Mouse (Mus musculus): ENCODE data around the gene Has1.
A peak's percentile ranks its signal among the peaks of the same experiment; 100 is the strongest.

Gene Has1

DNA sequence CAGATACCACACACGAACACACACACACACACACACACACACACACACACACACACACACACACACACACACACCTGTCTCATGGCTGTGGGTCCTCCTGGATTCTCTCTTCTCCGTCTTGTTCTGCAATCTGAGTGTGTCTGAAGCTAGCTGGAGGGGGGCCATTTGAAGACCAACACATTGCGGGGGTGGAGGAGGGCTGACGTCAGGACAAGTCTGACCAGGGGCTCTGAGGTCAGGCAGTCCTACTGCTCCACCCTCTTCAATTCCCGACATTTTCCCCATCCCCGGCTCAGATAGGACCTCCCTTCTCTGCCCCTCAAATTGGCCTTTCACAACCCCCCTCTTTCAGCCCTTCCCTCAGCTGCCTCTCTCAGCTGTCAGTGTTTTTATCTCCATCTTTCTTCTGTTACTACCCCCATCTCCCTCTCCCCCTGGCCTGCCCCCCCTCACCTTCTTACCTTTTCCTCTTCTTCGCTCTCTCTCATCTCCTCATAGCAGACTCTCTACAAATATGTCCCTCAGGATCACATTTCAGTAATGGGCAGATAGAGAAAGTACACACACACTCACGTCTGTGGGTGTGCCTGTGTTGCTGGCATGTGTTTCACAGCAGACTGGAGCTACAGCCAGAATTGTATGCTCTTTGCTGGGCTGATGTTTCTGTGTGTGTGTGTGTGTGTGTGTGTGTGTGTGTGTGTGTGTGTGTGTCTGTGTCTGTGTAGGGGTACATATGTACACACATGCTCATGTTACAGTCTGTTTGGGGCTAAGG, at the start of gene Has1:
TSS of gene Has1 (minus strand) at position 142 of the 775 bp plus-strand sequence.
- no peak for DNase-seq (ENCODE audit: low read depth, low spot score)

DNA sequence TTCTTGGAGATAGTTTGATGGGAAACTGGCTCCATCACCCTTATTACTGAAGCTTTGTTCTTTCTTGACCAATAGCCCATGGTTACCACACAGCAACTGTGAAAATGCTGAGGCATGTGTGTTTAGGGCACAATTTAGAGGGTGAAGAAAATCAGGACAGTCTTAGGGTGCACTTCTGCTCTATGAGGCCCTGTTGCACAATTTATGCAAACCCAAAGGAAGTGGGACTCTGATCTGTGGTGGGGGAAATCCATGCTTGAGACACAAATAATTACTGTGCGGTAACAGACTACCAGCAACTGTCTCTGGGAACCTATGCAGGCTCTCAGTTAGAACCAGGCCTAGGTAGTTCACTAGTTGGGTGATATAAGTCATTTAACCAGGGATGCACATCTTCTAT, 45.8 kb upstream of the Has1 start:
- no peak for DNase-seq (ENCODE audit: low read depth, low spot score)

DNA sequence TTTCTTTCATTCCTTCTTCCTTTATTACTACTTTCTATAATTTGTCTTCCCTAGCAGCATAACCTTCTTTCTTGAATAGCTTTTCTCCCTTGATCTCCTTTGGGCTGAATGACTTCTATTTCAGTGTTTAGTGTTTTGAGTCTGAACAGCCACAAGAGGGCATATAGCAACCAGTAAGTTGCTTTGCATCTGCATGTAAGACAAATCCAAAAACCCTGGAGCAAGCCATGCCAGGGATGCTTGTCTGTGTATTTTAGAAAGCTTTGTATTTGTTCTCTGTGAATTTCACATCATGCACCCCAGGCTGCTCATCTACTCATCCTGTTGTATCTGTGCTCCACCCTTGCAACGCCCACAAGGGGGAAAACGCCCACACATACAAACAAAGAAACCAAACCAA, 44.3 kb upstream of the Has1 start:
- no peak for DNase-seq (ENCODE audit: low read depth, low spot score)

DNA sequence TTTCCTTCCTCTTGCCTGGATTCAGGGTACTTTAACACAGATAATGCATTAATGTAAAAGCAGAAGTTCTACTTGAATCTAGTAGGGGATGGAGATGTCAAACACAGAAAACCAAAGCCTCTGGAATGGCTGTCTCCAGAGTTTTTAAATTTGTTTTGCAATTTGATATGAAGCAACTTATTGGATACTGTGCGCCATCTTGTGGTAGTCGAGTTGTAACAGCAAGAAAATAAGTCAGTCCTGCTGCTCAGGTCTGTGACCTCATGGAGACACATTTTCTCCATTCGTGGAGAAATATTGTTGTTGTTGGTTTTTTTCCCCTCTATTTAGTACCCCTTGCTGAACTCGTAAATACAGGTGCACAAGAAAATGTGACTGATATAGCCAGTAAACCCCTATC, 41.0 kb upstream of the Has1 start:
- peak; percentile 42 for DNase-seq (ENCODE audit: low read depth, low spot score)

DNA sequence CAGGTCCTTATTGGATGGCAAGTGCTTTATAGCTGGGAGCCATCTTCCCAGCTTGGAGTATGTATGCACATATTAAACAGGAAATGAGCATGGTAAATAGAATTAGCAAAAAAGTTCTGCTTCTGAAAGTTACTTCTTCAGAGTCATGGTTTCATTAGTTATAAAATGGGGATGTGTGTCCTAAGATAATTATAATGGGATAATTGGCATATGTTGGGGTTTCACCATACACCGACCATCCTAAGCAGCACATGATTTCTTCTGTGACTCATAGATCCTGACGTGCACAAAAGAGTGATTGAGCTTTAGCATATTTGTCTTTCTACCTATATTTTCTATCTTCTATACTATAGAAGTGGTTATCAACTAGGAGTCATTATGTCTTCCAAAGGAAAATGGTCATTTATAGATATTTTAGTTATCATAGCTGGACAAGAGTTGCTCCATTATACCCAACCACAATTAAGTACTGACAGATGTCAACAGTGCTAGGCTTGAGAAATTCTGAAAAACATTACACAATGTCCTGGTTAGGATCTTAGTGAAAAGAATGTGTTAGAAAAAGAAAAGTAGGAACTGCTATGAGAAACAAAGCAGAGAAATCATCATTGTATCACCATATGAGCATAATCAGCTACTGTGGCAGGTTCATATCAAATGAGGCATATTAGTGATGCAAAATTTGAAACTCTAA, 34.9 kb upstream of the Has1 start:
- no peak for DNase-seq (ENCODE audit: low read depth, low spot score)

DNA sequence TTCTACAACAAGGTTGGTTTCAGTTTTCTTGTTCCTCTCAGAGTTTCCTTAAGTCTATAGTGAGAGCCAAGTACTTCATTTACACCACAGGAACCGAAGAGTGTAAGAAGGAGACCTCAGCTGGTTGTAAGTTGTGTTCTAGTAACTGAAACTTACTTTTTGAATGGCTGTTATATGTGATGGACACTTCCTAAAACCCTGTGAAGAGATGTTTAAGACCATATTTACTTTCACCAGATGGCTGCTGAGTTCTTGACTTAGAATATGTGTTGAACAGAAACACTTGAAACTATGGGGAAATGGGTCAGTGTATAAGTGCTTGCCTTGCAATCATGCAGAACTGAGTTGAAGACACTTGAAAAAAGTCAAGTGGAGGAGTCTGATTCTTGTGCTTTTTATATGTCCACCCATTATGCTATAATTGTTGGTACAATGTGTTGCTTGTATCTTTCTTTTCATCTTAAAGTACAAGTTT, 32.8 kb upstream of the Has1 start, which contains the start of the genes Fpr2 and Fpr3:
TSS of gene Fpr2 (plus strand) at position 51 of the 475 bp plus-strand sequence.
TSS of gene Fpr3 (plus strand) at position 79 of the 475 bp plus-strand sequence.
- DNase-seq (ENCODE audit: low read depth, low spot score), result no peak

DNA sequence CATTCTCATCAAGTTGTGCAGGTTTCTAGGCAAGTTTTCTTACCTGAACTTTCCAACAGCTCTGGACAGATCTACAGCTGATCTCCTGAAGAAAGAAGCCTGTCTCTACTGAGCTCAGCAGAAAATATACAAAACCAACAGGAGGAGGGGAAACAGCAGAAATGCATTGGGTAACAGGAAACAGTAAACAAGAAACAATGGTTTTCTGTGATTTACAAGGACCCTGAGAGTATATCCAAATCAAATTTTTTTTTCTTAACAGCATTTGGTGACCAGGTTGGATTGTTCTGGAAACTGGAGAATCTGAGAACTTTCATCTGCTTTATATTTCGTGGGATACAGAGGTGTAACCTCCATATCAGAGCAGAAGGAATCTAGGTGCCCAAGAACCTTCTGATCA, 28.8 kb upstream of the Has1 start, which contains the start of gene Fpr1:
TSS of gene Fpr1 (minus strand) at position 101 of the 400 bp plus-strand sequence.
- DNase-seq (ENCODE audit: low read depth, low spot score), result no peak

DNA sequence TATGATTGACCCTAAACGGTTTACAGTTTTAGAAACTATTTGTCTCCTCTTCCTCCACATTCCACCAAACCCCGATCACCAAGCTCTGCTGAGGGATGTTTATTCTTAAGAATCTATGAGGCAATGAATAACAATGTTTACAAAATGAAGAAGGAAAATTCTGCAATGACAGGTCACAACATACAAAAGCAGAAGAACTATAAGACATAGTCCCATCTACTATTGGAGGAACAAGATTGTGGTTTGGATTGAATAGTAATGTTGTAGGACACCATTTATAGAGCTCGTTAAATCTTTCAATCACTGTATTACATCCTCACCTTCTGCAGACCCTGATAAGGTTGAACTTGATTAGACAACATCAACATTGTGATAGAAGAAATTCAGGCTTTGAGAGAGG, 27.7 kb upstream of the Has1 start:
- DNase-seq (ENCODE audit: low read depth, low spot score), result no peak

DNA sequence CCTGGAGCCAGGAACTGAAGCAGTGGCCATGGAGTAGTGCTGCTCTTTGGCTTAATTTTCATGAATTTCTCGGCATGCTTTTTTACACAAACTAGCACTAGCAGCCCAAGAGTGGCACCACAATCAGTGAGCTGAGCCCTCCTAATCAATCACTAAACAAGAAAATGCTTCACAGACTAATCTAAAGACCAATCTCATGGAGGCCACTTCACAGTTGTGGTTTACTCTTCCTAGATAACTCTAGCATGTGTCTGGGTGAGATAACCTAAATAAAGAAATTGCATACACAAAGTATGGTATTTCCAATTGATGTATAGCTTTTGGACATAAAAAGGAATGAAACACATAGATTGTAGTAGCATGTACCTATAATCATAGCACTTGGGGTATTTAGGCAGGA, 24.3 kb upstream of the Has1 start:
- no peak for DNase-seq (ENCODE audit: low read depth, low spot score)

DNA sequence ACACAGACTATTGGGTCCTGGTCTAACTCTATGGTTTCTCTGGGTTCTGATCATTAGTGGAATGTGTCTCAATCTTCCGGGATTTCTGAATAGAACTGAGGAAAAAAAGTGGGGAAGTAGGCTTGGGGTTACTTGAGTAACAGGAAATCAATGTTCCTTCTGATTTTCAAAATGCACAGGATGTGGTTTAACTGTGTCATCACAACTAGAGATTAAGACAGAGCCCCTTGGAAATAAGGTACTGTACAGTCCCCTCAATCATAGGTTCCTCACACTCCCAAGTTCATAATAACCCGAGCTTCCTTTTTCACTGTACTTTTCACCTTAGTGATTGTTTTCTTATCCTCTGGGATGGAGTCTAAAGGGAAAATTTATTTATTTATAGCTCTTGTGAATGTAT, 16.7 kb upstream of the Has1 start:
- no peak for DNase-seq (ENCODE audit: low read depth, low spot score)

DNA sequence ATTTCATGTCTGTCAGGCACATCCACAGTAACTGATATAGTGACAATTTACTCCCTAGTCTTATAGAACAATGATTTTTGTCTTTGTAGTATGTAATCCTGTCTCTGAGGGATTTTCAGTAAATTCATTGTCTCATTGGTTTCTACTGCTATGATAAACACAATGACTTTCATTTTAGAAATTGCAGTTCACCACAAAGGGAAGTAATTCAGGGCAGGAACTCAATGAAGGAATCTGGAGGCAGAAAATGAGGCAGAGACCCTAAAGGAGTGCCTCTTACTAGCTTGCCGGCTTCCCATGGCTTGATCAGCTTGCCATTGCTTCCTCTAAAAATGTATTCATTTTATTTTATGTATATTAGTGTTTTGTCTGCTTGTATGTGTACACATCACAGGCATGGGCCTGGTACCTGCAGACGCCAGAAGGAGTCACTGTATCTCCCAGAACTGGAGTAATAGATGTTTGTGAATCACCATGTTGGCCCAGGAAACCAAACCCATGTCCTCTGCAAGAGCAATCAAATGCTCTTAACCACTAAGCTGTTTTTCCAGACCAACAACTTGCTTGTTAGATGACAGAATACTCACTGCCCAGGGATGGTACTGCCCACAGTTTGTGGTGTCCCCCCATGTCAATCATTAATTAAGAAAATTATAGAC, 16.0 kb upstream of the Has1 start:
- DNase-seq (ENCODE audit: low read depth, low spot score), result no peak

DNA sequence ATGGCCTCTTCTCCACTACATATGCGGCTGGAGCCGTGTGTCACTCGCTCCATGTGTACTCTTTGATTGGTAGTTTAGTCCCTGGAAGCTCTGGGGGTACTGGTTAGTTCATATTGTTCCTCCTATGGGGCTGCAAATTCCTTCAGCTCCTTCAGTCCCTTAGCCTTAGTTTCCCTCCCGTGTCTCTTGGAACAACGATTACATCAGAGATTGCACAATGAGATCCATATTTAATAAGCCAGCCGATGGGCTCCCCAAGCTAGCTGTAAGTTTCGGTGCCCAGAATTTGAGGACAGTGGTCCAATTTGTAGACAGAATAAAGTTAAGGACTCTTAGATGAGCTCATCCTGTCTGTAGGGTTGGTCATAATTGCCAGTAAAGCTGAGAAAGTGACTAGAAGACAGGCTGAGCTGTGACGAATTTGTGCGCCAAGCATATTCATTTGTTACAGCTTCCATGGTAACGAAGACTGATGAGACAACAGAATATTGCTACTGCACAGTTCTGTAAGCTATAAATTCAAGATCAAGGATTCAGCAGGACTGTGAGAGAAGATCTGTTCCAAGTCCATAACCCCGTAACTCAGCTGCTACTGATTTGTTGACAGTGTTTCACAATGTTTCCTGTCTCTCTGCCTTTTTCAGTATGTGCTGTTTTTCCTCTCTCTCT, 11.9 kb upstream of the Has1 start:
- DNase-seq (ENCODE audit: low read depth, low spot score), result no peak

DNA sequence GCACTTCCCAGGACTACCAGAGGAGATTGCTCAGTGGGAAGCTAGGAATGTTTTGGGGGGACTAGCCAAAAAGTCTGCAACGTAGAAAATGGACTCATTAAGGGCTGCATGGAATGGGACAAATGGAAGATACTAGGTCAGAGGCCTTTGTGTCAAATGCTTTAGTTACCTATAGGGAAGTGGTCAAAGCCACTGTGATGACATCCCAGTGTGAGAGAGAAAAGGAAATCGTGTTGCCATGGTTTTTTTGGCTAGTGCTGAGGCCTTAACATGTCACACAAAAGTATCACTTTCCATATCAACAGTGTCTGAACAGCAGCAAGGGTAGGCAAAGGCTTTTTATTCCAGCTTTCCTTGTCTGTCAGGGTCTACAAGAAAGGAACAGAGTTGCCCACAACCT, 10.2 kb upstream of the Has1 start:
- no peak for DNase-seq (ENCODE audit: low read depth, low spot score)

DNA sequence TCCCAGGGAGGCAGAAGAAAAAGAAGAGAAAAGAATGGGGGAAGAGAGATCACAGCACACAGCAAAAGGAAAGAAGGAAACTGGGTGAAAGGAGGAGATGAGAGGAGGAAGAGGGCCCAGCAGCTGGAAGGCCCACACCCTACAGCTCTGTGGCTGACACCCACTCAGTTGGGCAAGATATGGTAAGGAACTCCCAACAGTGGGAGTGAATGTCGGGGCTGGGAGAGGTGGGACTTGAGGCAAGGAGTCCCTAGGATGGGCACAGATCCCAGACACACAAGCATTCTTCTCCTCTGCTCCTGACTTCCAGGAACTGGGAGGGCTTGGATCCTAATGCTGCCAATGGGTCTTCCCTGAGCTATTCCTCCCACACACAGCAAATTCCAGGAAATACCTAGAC, 7.4 kb upstream of the Has1 start:
- no peak for DNase-seq (ENCODE audit: low read depth, low spot score)

DNA sequence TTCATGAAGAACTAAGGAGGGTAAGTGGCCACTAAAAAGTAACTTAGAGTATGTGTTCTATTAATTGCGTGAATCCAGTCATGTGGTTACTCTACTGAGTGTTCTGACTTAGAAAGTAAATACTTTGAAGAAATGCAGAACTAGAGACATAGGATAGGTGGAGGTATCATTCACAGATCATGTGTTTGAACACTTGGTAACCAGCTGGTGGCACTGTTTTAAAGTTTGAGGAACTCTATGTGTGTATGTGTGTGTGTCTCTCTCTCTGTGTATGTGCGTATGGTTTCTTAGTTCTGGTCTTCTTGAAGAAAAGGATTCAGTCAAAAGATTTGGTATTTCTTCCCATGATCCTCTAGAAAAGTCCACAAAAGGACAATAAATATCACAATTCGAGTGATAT, 5.1 kb upstream of the Has1 start:
- no peak for DNase-seq (ENCODE audit: low read depth, low spot score)

DNA sequence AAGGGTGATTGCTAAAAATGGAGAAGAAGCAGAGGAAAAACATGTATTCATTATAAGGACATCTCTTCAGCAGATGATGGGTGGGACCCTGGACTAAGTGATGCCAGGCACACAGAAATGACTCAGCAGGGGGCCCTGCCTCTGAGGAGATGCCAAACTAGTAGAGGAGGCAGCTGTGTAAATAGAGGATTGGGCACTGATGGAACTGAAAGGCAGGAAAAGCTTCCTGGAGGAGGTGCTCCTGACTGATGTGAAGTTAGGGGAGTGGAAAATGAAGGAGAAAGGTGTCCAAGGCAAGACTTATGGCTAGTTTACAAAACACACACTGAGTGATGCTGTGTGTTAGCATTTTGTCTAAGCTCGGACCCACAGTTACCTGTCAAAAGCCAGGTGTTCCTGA, 2.4 kb upstream of the Has1 start:
- DNase-seq (ENCODE audit: low read depth, low spot score), result no peak

DNA sequence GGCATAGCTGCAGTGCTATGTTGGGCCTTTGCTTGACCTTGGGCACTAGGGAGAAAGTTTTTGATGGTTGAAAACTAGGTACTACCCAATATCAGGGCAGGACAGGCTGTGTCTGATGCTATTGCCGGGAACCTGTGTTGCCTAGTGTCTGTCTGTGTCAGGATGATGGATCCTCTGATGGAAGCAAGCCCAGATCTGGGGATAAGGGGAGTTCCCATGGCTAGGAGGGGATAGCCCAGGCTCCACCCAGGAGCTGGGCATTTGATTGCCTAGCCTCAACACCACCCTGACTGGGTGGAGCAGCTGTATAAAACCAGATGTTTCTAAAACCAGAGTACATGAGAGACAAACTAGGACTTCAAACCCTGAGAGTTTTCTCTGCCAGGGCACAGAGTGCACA, 1.6 kb upstream of the Has1 start:
- DNase-seq (ENCODE audit: low read depth, low spot score), result no peak

DNA sequence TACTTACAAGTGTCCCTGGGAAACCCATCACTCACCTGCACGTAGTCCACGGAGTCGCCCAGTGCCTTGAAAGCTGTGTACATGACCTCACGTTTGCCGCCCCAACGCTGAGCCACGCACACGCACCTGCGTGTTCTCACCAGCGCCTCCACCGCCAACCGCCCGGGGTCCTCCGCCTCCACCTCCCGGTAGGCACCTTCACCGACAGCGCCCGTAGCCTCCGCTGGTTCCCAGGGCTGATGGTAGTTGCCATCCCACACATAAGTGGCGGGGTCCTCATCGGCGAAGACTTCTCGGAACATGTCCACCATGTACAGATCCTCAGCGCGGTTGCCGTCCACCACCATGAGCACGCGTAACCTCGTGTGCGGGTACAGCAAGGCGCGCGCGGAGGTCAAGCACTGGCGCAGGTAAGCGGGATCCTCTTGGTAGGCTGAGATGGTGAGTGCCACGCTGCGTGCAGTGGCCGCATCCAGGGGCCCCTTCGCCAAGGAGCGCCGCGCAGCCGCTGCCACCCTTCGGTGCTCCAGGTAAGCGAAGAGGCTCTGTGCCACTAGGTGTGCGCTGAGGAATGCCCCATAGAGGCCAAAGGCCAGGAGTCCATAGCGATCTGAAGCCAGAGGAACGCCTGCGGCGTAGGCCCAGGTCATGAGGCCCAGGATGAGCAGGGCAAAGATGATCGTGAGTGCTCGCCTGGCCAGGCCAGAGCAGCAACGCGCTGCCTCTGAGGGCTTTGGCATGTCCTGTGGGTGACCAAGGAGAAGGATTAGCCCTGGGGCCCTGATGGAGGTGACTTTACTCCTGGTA, 4.9 kb downstream of the Has1 start:
- DNase-seq (ENCODE audit: low read depth, low spot score), result no peak

DNA sequence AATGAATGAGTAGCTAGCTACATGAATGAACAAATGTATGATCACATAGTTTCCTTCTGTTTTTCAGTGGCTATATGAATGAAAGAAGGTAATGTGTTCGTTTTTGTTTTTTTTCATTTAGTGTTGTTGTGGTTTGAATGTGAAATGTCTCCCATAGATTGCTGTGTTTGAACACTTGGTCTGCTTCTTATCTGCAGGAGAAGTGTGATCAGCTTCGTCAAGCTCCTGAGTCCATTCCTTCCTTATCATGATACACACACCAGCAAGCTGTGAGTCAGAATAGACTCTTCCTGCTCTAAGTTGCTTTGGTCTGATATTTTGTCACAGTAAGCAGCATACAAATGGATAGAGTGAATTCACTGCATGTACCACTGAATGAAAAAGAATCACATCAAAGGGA, 6.0 kb downstream of the Has1 start:
- DNase-seq (ENCODE audit: low read depth, low spot score), result no peak

DNA sequence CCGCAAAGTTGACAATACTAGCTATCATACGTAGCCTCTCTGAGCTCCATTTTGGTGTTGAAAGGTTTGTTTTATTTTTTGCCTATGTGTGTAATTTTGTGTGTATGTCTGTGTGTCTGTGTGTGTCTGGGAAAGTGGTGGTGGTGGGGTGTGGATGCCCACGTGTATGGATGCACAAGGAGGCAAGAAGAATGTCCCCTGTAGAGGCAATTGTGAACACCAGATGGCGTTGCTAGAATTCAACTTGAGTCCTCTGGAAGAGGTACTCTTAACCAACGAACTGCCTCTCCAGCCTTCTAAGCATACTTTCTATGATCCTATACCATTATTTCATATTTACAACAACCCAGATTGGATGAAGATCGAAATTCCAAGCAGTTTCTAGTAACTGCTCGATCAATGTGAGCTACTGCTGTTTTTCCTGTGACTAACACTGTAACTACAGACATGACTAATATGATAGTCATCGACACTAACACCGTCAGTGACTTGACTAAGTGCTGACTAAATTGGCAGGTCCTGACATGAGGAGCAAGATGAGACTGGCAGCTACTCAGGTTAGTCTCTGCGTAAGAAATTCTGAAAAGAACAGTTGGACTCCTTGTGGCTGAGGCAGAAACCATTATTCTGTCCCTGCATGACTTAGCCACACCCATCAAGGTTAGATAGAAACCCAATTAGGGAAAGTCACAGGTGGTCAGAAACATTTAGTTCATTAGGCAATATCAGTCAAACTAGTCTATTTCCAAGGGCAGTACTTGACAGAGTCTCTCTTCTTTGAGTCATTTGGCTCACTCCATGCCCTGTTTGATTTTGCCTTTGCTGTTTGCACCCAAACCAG, 9.6 kb downstream of the Has1 start:
- DNase-seq (ENCODE audit: low read depth, low spot score), result no peak

Data from telencephalon, adult 2 months (tissue).